Mouse (Mus musculus) megakaryocyte, embryonic 14.5 days (primary cell): ENCODE data around the gene Vgll4.

Experiments used
- FLI1 ChIP-seq: IDR thresholded peaks from 2 replicates; pipeline ENCODE4 v1.6.1; 2012; ENCODE audit warnings: low read length, inconsistent platforms, mixed read lengths
- GATA1 ChIP-seq: IDR thresholded peaks from 3 replicates; pipeline ENCODE4 v1.6.1; 2012; ENCODE audit warnings: mixed read lengths, low read length, inconsistent platforms, borderline replicate concordance

- TF ChIP-seq GATA1 = no peak
- no peak for TF ChIP-seq FLI1
Measured at GRCm38 (mm10) chr6:114935362-114935761, 34.4 kb downstream of the Vgll4 start.
